Mouse (Mus musculus) stomach, embryonic 16.5 days (tissue): Measurements from ENCODE around the gene Wbp2nl. TPM values are rescaled to one million over a fixed set of nuclear protein-coding genes. Genes with fewer than 3 reads are reported as not detected.

ENCODE experiments used
- ATAC-seq: fragments of 200-750 bp; cut with Nextera tagmentation; 2 replicates; pipeline ENCODE4 v1.8.0; 2017; ENCODE audit warnings: moderate number of reproducible peaks, moderate TSS enrichment; ENCODE audit not compliant: insufficient read depth, low FRiP score
- H3K27ac ChIP-seq: fragments of 300-500 bp; sonication (generic); 2 replicates; pipeline ENCODE4 v1.5.1; 2014; ENCODE audit warnings: low read length
- H3K27me3 ChIP-seq: fragments of 300-500 bp; sonication (generic); 2 replicates; pipeline ENCODE4 v1.6.1; 2014; ENCODE audit warnings: low read length, control low read depth, mixed read lengths; ENCODE audit not compliant: control insufficient read depth, insufficient read depth
- H3K36me3 ChIP-seq: fragments of 300-500 bp; sonication (generic); 2 replicates; pipeline ENCODE4 v1.6.1; 2014; ENCODE audit warnings: low read length; ENCODE audit not compliant: control insufficient read depth, insufficient read depth
- H3K4me1 ChIP-seq: fragments of 300-500 bp; sonication (generic); 2 replicates; pipeline ENCODE4 v1.6.1; 2014; ENCODE audit warnings: low read length, control low read depth, mixed read lengths; ENCODE audit not compliant: control insufficient read depth, insufficient read depth
- H3K4me2 ChIP-seq: fragments of 300-500 bp; sonication (generic); 2 replicates; pipeline ENCODE4 v1.6.1; 2014; ENCODE audit warnings: low read depth, low read length, mixed read lengths
- H3K4me3 ChIP-seq: fragments of 300-500 bp; sonication (generic); replicated peaks from 2 replicates; pipeline ENCODE4 v1.5.1; 2014; ENCODE audit warnings: mild to moderate bottlenecking, low read length
- H3K9ac ChIP-seq: fragments of 300-500 bp; sonication (generic); 2 replicates; pipeline ENCODE4 v1.6.1; 2014; ENCODE audit warnings: low read length
- H3K9me3 ChIP-seq: fragments of 300-500 bp; sonication (generic); replicated peaks from 2 replicates; pipeline ENCODE4 v1.6.1; 2016; ENCODE audit warnings: low read length, control low read depth; ENCODE audit not compliant: control insufficient read depth
- WGBS: fragments of 180-500 bp; shearing (Covaris S2); extraction: QIAGEN DNeasy Blood & Tissue Kit; methylation state at CpG from one replicate; pipeline ENCODE4 v1.1.7; 2014; 5-methylcytosine and 5-hydroxymethylcytosine counted together
- polyA plus RNA-seq: library from polyadenylated mRNA; unstranded; fragments of >200 nt; fragmentation: Nextera tagmentation; extraction: Ambion mirVana; gene quantifications from 2 replicates; pipeline ENCODE4 v1.2.1, GENCODE M21; 2015

The Wbp2nl gene
- polyA plus RNA-seq, 1 experiment from 2014 or later, result 0.09 TPM

DNA sequence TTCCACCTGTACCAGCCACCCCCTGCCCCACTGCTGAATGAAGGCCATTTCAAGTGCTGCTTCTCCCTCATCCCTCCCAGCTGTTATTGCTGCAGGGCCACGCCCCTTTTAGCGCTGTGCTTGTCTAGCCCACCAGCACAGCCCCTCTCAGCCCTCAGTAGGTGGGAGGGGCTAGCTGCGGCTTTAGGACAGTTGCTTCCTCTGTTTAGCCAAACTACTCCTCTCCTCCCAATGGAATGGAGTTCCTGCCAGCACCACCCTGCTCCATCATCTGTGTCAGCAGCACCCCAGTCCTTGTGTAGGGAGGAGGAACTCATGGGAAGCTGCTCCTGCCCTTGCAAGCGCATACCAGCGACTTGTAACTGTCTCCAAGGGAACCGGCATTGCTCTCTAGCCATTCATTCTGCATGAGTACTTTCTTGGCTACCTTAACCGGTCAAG is 5.5 kb upstream of the Wbp2nl start:
- peak; percentile 80; the same call in 1 of the 2 replicates for ATAC-seq
- Histone ChIP-seq H3K4me3 (0 out of 2 replicates have a peak overlapping the region, but pooled peaks have one; percentile 5), H3K27ac (no peak overlapping the region), H3K4me2 (peak overlapping the region; percentile 30), H3K36me3 (no peaks in the 10 kb centered on the region), H3K9me3 (no peaks in the 10 kb centered on the region), H3K9ac (peak overlapping the region; percentile 10; the same call in 1 of the 2 replicates), H3K4me1 (peaks cover 7% of the 10 kb centered on the region), H3K27me3 (no peaks in the 10 kb centered on the region)
- 5% methylated on average over 7 of the region's 7 CpGs for WGBS

DNA sequence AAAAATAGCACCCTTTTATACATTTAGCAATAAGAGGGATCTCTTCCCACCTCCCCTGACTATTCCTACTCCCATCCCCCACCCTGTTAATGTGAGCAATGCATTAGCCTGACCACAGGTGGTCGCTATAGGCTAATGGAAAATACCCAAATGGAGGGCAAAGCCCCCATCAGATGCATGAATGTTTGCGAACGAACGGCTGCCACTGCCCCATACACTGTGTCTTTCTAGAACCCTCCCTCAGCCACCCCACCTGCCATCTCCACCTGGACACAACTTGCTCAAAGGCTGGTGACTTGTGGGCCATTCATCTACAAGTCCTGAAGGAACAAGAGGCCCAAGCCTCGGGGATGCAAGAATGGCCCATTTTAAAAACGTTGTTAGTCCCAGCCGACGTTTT is 4.7 kb upstream of the Wbp2nl start:
- Histone ChIP-seq H3K27me3 (no peaks in the 10 kb centered on the region), H3K9me3 (no peaks in the 10 kb centered on the region), H3K36me3 (no peaks in the 10 kb centered on the region), H3K9ac (no peak overlapping the region), H3K4me2 (no peak overlapping the region), H3K27ac (no peak overlapping the region), H3K4me1 (peaks cover 7% of the 10 kb centered on the region), H3K4me3 (no peak overlapping the region)
- WGBS, result 27% methylated on average over 8 of the region's 8 CpGs
- ATAC-seq, result no peak

DNA sequence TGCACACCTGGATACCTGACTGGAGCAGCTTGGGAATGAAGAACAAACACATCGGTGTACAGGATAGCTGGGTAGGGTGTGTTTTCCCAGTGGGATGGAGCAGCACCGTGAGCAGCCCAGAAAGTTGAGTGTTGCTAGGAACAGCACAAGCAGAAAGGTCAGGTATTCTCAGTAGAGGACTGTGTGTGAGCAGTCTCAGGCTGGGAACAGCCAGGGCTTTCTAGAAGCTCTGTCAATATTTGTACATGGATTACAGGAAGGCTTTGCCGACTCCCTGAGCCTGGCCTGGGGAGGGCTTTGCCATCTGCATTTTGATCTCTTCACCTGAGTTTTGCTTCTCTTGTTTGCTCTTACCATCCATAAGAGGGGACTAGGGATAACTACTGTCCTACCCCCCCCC is 8.4 kb downstream of the Wbp2nl start:
- no peak overlapping the region for H3K9ac ChIP-seq
- H3K4me3 ChIP-seq, result no peak overlapping the region
- H3K27ac ChIP-seq, result peak overlapping the region; percentile 66
- H3K4me2 ChIP-seq, result no peak overlapping the region
- no peaks in the 10 kb centered on the region for H3K36me3 ChIP-seq
- ATAC-seq, result peak; percentile 94
- H3K4me1 ChIP-seq, result no peaks in the 10 kb centered on the region; the same call in 1 of the 2 replicates
- H3K27me3 ChIP-seq, result no peaks in the 10 kb centered on the region
- H3K9me3 ChIP-seq, result no peaks in the 10 kb centered on the region
- 59% methylated on average over 3 of the region's 3 CpGs for WGBS

DNA sequence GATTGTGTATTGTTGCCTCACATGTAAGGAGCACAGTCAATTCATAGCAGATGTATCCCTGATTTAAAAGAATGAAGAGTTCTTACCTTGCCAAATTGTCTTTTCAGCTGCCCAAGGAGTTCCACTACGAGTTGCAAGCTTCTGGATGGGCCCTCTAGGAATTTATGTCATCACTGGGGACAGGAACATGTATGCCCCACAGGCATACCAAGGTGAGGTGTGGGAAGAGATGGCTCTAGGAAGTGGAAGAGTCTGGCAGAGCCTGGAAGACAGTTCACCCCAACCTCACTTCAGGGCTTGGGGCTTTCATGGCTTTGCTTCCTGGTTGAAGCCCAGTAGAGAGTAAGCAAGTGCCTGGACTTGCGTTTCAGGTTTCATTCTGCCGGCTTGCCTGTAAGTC is 9.7 kb downstream of the Wbp2nl start:
- ATAC-seq, result peak; percentile 48; the same call in 1 of the 2 replicates
- Histone ChIP-seq H3K4me1 (no peaks in the 10 kb centered on the region; the same call in 1 of the 2 replicates), H3K9ac (no peak overlapping the region), H3K4me3 (no peak overlapping the region), H3K9me3 (no peaks in the 10 kb centered on the region), H3K4me2 (no peak overlapping the region), H3K27me3 (no peaks in the 10 kb centered on the region), H3K36me3 (no peaks in the 10 kb centered on the region), H3K27ac (peak overlapping the region; percentile 25; the same call in 1 of the 2 replicates)
- 41% methylated on average over 3 of the region's 3 CpGs for WGBS

DNA sequence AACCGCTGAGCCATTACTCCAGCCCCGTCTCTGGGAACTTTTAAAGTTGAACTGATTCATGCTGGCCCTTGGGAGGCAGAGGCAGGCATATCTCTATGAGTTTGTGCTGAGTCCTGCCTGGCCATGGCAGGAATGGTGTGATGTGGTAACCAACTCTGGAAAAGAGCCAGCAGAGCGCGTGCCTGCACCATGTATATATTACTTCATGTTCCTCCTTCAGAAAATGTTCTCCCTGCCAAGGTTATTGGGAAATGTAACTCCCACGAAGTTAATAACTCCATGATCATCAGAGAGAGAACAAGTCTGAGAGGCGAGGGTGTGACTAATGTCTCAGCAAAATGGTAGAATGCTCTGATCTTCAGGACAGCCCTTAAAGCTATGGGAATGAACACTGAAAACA is 19.1 kb downstream of the Wbp2nl start:
- no peak for ATAC-seq
- WGBS, result 83% methylated on average over 6 of the region's 6 CpGs
- Histone ChIP-seq H3K4me3 (no peak overlapping the region), H3K36me3 (no peaks in the 10 kb centered on the region), H3K4me2 (no peak overlapping the region), H3K27me3 (no peaks in the 10 kb centered on the region), H3K9ac (no peak overlapping the region), H3K27ac (no peak overlapping the region), H3K9me3 (no peaks in the 10 kb centered on the region), H3K4me1 (no peaks in the 10 kb centered on the region)

DNA sequence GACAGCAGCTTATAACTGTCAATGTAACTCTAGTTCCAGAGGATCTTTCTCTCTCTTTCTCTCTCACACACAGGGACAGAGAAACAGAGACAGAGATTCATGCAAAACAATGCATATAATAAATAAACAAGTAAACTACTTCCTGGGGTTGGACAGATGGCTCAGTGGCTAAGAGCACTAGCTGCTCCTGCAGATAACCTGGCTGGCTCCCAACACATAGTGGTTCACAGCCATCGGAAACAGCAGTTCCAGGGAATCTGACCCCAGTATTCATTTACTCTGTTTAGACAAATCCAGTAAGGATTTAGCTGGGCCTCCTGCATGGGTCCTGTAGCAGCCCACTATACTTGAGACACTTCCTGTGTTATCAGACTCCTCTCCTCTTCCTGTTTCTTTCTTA is 20.9 kb downstream of the Wbp2nl start:
- Histone ChIP-seq H3K4me2 (no peak overlapping the region), H3K27me3 (no peaks in the 10 kb centered on the region), H3K9me3 (no peaks in the 10 kb centered on the region), H3K4me3 (no peak overlapping the region), H3K36me3 (no peaks in the 10 kb centered on the region), H3K27ac (no peak overlapping the region), H3K4me1 (no peaks in the 10 kb centered on the region), H3K9ac (no peak overlapping the region)
- 52% methylated on average over 1 of the region's 1 CpGs for WGBS
- no peak for ATAC-seq

DNA sequence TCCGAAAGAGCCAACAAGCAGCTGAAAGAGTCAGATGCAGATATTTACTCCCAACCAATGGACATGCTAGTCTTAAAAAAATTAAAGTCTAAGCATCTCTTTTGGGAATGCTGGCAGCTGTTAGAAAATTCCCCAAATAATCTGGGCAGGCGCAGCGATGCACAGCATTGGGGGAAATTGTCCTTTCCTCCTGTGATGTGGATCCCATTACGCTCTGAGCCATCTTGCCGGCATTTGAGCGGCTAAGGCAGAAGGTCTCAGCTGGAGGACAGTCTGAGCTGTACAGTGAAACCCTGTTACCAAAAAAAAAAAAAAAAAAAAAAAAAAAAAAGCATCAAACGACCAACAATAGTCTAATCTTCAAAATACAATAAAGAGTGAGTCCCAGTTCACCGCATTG is 23.4 kb downstream of the Wbp2nl start:
- ATAC-seq, result no peak
- Histone ChIP-seq H3K4me1 (no peaks in the 10 kb centered on the region), H3K9ac (no peak overlapping the region), H3K36me3 (no peaks in the 10 kb centered on the region), H3K27me3 (no peaks in the 10 kb centered on the region), H3K27ac (no peak overlapping the region), H3K4me2 (no peak overlapping the region), H3K9me3 (no peaks in the 10 kb centered on the region), H3K4me3 (no peak overlapping the region)
- 60% methylated on average over 8 of the region's 8 CpGs for WGBS

DNA sequence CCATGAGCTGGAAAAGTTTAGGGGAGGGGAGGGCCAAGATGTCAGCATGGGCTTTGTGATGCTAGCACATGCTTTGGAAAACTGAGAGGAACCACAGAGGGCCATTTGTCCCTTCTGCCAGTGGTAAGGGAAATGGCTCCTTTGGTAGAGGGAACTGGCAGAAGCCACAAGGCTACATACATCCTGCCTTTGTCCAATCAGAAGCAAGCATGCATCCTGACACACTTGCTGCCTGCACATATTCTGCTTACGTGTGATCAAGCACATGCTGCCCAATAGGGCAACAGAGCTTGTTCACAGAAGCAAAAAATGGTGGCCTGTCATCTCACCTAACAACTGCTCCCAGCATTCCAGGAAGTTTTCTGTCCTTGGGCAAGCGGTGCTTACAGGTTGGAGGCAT is 26.6 kb downstream of the Wbp2nl start:
- no peak overlapping the region for H3K27ac ChIP-seq
- H3K36me3 ChIP-seq, result no peaks in the 10 kb centered on the region
- no peak overlapping the region for H3K9ac ChIP-seq
- no peak for ATAC-seq
- no peaks in the 10 kb centered on the region for H3K4me1 ChIP-seq
- no peak overlapping the region for H3K4me3 ChIP-seq
- H3K9me3 ChIP-seq, result no peaks in the 10 kb centered on the region
- no peak overlapping the region for H3K4me2 ChIP-seq
- 65% methylated on average over 2 of the region's 2 CpGs for WGBS
- H3K27me3 ChIP-seq, result no peaks in the 10 kb centered on the region

DNA sequence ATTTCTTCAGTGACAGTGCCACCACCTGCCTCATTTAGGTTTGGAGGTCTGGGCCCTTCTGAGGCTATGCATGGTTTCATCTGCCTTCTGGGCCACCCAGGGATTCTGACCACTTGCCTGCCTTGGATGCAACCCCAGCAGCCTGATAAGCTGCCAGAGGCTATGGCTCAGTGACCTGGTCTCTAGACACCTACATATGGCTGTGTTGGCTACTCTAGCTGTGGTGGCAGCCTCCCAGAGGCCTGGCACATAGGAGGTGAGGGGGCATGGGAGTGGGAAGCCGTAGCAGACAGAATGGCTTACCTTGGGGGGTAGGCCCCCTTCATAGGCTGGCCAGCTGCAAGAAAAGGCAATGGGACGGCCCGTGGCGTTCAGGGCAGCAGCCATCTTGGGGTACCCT is 36.4 kb downstream of the Wbp2nl start:
- ATAC-seq, result no peak
- Histone ChIP-seq H3K4me1 (peaks cover 21% of the 10 kb centered on the region), H3K9me3 (no peaks in the 10 kb centered on the region), H3K27ac (no peak overlapping the region), H3K36me3 (0 out of 2 replicates have a peak, but pooled peaks cover 7% of the 10 kb centered on the region), H3K4me2 (no peak overlapping the region), H3K27me3 (no peaks in the 10 kb centered on the region), H3K4me3 (no peak overlapping the region), H3K9ac (no peak overlapping the region)
- 96% methylated on average over 4 of the region's 4 CpGs for WGBS
